In the genomic region with DNA sequence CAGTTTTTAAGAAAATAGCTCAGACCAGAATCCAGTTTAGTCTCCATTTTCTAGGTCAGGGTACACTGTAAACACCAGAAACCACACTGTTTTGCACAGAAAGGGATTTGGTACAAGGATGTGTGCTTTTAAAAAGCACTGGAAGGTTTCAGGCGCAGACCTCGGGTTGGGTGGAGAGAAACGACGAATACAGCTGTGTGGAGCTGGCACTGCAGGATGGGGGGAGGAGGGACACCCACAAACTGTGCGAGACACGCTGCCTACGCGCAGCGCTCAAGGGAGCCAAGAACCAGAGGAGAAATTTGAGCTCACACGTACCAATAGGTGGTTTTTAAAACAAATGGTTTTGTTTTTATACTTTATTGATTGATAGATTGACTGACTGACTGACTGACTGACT, we compare ENCODE assay signal across 14 mouse cellular contexts. TPM values are rescaled to one million over a fixed set of nuclear protein-coding genes. Genes with fewer than 3 reads are reported as not detected.
DNase-seq lines count a peak whose midpoint lies in the region; TF ChIP-seq lines count a peak whose summit lies in the region.
"Had no signal": no experiment of that assay in that cellular context is flagged by ENCODE, and none has a peak within 500 bp of the region (broad histone marks: within the 10 kb centered on the region; RNA-seq: fewer than 3 reads in every experiment).

No protein-coding gene starts in this region.

- TF ChIP-seq POLR2A in olfactory bulb, adult 2 months (IDR thresholded peaks at IDR 0.05; ENCODE audit: insufficient read depth, low read depth, low read length): no peak

- 23% methylated on average over 10 of the region's 10 CpGs for WGBS in olfactory bulb, adult 2 months

- no peak overlapping the region for H3K4me3 ChIP-seq in olfactory bulb, adult 2 months (ENCODE audit: insufficient read depth, low read depth, low read length)
- H3K4me3 ChIP-seq: heart, adult 2 months; hindbrain, embryonic 13.5 days; limb, embryonic 13.5 days had no signal

- peaks cover 10% of the 10 kb centered on the region for H3K4me1 ChIP-seq in olfactory bulb, adult 2 months (ENCODE audit: control insufficient read depth, insufficient read depth, low read length)
- H3K4me1 ChIP-seq: hindbrain, embryonic 13.5 days had no signal

- TF ChIP-seq CTCF in olfactory bulb, adult 2 months (IDR thresholded peaks at IDR 0.05; ENCODE audit: insufficient read depth, low read depth, low read length): no peak

- intact Hi-C loops in left cerebral cortex, postnatal 10 days (cut with DNase I): no loop called here

- DNase-seq in left cerebral cortex, adult 9 months (ENCODE audit: low spot score in 2 of 2): peak; percentile 34 to 50
- no peak for DNase-seq in left cerebral cortex, postnatal 10 days (ENCODE audit: extremely low spot score in 1 of 2, low spot score in 2 of 2)
- DNase-seq in brain, adult 2 months (ENCODE audit: low read depth, low spot score): peak; percentile 80
- DNase-seq in thymus, postnatal 25 days: peak; percentile 75
- DNase-seq in kidney, postnatal 25 days: no peak
- no peak for DNase-seq in lung, postnatal 14 days
- DNase-seq: cerebellum, postnatal 36 days; heart, adult 2 months; kidney, postnatal 10 days; liver, postnatal 0 days; midbrain, embryonic 14.5 days had no signal

- peak overlapping the region; percentile 52 for H3K27ac ChIP-seq in olfactory bulb, adult 2 months (ENCODE audit: insufficient read depth, low read depth, low read length)
- H3K27ac ChIP-seq: heart, adult 2 months; hindbrain, embryonic 13.5 days; limb, embryonic 13.5 days had no signal

RNA-seq across cellular contexts. Expression of gene Mef2a, which starts 40.0 kb away (rescaled TPM):
- total RNA-seq in left cerebral cortex, postnatal 10 days (2021): 100 to 1,000 TPM; 146 to 147 TPM
- 95.0 and 201 TPM in 2 replicates for polyA plus RNA-seq in olfactory bulb, adult 2 months (2012; ENCODE audit: insufficient read depth, insufficient read length, low replicate concordance, missing spikeins)

Comparison
In these comparisons a context has a peak if more than half of its experiments do, and no peak if none do; other contexts are left out.
1. DNase-seq: peak in left cerebral cortex, adult 9 months (2 of 2), brain, adult 2 months (single experiment) and thymus, postnatal 25 days (single experiment); none in left cerebral cortex, postnatal 10 days (0 of 2), kidney, postnatal 25 days (0 of 2) and lung, postnatal 14 days (single experiment).